Mouse (Mus musculus) mouse trophoblast stem cell (cell line): Measurements from ENCODE around the gene Rab22a.
"Not testable (repeated sequence)": the region's sequence is repeated elsewhere in the genome, so short reads cannot be mapped to it uniquely, and the experiment has no call there.

ENCODE experiments used
- in situ Hi-C, 2 experiments: fragments of 300-500 bp; cut with MseI, MboI; formaldehyde crosslinking; loops; 2 replicates in 1 of 2; 3 replicates in 1 of 2; pipeline ENCODE4 v1.15.1; 2025

Rab22a gene

DNA sequence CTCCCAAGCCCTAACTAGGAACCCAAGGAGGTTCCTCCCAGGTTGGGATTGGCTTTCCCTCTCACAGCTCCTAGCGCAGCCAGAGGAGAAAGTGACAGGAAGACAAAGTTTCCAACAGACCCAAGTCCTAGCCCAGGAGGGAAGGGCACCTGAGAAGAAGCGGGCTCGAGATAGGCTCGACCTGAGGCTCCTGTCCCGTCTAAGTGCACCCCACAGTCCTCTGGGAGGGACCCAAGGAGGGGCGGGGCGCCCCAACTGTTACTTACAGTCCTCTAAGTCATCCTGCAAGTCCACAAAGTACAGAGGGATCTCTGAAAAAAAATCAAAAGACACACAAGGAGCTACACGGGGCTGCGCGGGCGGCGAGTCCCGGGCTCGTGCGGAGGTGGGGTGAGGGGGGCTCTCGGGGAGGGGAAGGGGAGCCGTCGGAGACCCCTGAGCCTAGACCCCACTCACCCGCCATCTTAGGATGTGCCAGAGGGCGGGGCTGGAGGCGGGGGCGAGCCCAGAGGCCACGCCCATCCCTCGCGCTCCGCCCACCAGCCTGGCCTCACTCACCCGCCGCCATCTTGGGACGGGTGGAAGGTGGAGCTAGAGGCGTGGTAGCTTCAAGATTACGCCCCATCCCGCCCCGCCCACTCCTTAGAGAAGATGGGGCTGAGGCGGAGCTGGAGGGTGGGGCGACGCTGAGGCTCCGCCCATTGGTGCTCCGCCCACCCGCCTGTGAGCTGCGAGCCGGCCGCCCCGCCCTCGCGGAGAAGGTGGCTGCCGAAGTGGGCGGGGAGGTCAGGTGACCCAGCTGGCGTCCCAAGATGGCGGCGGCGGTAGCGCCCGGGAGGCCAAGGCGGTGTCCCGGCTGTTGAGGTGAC lies at the start of gene Rab22a:
Gene Rab22a, plus strand, starts transcription at position 704 of the 869 bp plus-strand sequence.
- in situ Hi-C loops = no loop called here

GRCm38 (mm10) chr2:173615378-173616081 lies 44.0 kb upstream of the Rab22a start:
- in situ Hi-C loops = loop anchor here (5.0 kb wide), 1 partner anchor 92 kb away; no protein-coding TSS in a partner anchor

DNA sequence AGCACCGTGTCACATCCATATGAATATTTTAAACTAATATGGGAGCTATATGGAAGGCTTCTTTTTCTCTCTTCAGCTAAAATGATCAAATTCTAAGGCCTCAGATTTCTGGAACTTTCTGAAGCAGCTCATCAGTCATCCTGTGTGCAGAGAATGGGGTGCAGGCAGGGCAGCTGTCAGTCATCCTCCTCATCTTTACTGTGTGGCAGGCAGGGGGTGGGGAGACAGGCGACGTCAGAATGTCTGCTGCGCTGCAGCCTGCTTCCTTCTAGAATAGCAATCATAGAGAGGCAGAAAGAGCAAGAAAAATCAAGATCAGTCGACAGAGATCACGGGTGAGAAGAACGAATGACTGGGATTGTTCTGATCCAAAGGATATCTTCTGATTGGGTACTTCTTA lies 43.4 kb upstream of the Rab22a start:
- in situ Hi-C loops = loop anchor here (5.0 kb wide), 1 partner anchor 91 kb away; no protein-coding TSS in a partner anchor

DNA sequence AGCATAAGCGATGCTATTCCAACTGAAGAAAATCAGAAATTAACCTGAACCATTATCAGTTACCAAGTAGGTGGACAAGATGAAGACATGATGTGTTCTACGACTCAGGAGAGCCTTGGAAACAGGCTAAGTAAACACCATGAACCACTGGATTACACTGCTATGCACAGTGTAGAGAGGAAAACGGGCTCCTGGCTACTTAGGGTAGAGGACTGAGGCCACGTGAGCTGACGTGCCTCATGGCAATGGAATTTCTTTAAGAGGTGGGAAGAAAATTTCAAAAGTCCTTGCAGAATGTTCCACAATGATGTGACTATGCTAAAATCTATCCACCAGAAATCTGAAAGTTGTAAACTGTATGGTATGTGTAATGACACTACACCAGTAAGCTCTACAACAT lies 40.4 kb upstream of the Rab22a start:
- in situ Hi-C loops = loop anchor here (5.0 kb wide), 1 partner anchor 88 kb away; no protein-coding TSS in a partner anchor

DNA sequence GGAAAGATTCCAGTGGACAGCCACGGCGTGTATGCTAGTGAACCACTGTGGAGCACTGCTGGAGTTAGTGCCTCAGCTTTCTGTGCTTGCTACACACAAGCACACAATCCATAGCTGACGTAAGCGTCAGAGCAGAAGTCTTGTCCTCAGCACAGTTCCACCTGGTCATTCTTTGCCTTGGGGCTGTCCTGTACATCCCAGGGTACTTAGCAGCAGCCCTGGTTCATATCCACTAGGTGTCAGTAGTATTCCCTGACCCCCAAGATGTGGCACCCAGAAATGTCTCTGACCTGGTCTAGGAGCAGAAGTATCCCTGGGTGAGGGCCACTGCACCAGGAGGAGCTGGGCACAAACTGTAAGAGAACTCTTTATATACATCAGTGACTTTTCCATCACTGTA lies 38.9 kb upstream of the Rab22a start:
- in situ Hi-C loops = no loop called here

GRCm38 (mm10) chr2:173622173-173622601 lies 37.4 kb upstream of the Rab22a start:
- in situ Hi-C loops = no loop called here

- in situ Hi-C loops = no loop called here
Measured at GRCm38 (mm10) chr2:173624667-173625066, 34.9 kb upstream of the Rab22a start.

- in situ Hi-C loops = no loop called here
Measured at GRCm38 (mm10) chr2:173625786-173626185, 33.8 kb upstream of the Rab22a start.

DNA sequence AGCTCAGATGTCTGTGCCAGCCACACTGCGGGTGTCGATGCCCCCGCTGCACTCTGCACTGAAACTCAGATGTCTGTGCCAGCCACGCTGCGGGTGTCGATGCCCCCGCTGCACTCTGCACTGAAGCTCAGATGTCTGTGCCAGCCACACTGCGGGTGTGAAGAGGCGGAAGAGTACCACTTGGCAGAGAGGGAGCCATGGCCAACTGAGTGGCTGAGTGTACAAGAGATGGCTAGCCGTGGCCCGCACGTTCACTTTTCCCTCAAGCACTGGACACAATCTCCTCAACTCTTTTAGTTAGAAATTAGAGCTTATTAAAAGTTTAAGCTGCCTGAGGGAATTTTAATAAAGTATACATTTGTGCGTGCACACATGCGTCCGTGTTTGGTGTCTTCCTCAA lies 25.5 kb upstream of the Rab22a start:
- in situ Hi-C loops = not testable (repeated sequence)

DNA sequence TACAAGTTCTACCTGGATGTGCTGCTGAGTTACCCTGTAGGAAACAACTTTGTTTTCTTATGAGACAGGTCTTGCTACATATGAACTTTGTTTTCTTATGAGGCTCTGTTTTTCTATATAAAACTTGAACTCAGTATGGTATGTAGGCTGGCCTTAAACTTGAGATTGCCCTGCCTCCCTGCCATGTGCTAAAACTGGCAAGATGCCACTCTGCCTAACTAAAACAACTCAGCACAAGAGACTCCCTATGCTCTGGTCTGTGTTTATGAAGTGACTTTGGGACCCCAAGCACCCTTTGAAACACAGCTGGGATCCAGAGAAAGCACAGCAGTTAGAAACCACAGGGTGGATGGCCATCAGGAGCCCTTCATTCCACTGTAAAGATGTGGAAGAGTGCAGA lies 18.2 kb upstream of the Rab22a start:
- in situ Hi-C loops = no loop called here

GRCm38 (mm10) chr2:173642262-173642999 lies 17.1 kb upstream of the Rab22a start:
- in situ Hi-C loops = no loop called here

GRCm38 (mm10) chr2:173647197-173647911 lies 12.2 kb upstream of the Rab22a start:
- in situ Hi-C loops = no loop called here

GRCm38 (mm10) chr2:173649762-173650161 lies 9.8 kb upstream of the Rab22a start:
- in situ Hi-C loops = no loop called here

GRCm38 (mm10) chr2:173653526-173653925 lies 6.0 kb upstream of the Rab22a start:
- in situ Hi-C loops = no loop called here

DNA sequence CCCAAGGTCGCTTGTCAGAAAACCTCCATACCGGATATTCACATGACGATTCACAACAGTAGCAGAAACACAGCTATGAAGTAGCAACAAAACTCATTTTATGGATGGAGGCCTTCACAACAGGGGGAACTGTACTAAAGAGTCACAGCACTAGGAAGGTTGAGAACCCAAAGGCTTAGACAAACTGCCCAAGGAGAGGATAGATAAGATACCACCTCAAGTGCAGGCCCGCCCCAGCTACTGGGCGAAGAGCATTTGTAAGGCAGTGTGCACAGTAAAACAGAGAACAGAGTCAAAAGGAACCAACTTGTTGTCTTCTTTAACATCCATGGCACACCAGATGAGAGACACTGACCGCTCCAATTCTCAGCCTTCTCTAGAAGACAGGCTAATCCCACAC lies 1.8 kb upstream of the Rab22a start:
- in situ Hi-C loops = no loop called here

DNA sequence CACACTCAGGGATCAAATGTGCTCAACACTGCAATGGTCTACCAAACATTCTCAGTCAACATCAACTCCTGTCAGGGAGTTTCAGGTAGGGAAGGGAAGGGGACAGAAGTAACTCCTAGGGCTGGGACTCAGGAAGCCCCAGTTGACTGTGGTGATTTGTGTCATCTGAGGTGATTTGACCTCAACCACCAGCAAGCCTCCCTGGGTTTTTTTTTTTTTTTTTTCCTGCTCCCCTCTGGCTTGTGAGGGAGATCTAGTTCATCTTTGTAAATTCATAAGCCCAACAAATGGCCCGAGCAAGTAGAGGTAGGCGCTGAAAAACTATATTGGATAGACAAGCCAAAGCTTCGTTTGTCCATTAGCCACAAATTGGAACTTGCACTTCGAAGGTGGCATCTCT lies 1.0 kb upstream of the Rab22a start:
- in situ Hi-C loops = no loop called here

GRCm38 (mm10) chr2:173659926-173660684 lies 545 bp downstream of the Rab22a start:
- in situ Hi-C loops = no loop called here

DNA sequence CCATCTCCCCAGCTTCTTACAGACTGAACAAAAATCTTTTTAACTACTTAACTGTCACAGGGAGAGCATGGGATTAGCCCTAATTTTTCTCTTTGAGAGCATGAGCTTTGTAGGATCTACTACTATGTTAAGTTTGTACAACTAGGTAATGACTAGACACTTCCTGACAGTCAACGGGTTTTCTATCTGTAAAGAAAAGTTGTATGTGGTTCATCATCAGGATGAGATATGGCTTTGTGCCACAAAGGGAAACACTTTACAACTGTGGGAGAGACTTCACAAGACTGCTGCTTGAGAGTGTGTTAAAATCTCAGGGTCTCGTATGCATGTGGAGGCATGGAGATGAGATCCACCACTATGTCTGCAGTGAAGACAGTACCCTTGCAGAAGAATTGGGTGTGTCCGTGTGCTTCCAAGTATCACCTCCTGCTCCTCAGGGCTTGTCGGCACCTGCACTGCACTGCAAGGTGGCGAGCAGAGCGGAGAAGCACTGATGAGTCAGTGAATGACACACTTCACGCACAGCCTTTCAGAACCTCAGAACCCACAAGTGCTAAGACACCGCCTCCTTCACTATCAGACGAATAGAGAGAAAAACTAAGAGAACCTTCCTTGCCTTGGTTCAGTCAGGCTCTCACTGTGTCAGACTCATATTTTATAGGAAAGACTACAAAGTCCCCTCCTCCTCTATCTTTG lies 2.8 kb downstream of the Rab22a start:
- in situ Hi-C loops = no loop called here

GRCm38 (mm10) chr2:173664736-173665135 lies 5.2 kb downstream of the Rab22a start:
- in situ Hi-C loops = no loop called here

DNA sequence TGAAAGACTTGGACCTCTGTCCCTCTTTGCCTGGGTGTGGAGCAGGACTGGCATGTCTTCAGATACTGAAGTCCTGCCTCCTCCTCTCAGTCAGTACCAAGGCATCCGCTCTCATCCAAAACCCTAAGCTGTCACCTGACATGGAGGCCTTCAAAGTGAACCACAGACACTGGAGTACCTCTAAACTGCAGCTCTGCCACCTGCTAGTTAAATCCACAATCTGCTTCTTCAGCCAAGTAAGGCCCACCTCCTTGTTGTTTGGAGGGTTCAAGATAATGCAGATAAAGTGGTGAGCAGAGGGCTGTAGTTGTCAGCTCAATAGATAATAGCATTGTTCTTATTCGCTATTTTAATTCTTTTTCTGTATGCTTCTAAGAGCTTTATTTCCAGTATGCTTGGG lies 5.7 kb downstream of the Rab22a start:
- in situ Hi-C loops = no loop called here
